Mouse (Mus musculus) frontal cortex, postnatal 14 days (tissue): ENCODE measurements at regions not wholly inside any gene's neighbourhood (a gene's known extent, or its start where the extent isn't known, plus 50 kb on each side); places are given as distances from the start of the nearest gene placed in this dataset.
A peak's percentile ranks its signal among the peaks of the same experiment; 100 is the strongest.

Experiments
- DNase-seq, 2 experiments: peaks; one replicate each; pipeline ENCODE4 v3.0.0; 2022; ENCODE audit warnings: low spot score in 2 of 2

DNA sequence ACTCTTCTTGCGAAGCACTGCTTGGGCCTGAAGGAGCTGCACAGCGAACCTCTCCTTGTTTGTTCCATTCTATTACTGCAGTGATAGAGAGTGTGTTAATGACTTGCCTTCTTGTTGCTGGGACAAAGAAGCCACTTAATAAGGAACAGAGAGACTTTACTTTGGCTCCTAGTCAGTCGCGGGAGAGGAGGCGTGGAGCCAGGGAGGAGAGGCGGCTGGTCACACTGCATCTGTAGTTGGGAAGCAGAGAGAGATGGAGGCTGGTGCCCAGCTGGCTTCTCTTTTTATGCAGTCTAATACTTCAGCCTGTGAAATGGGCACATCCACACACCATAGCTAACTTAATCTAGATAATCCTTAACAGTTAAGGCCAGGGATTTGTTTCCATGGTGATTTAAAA lies 159.4 kb upstream of the Kcnab2 start:
- no peak for DNase-seq

DNA sequence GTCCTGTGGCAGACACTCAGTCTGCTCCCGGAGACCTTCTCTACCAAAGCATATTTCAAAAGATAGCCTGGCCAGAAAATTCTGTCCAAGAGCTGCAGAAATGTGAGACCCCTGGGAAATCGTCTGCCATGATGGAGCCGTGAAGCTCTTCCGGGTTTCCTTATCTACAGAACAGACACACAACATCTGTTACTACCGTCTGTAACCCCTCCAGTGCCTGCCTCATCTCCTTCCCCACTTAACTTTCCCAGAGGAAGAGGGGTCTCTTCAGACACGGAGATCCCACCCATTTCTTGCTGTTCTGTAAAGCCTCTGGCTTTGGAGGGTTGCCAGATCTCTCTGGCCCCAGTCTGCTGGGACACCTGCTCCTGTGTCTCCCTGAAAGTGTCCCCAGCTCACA lies 156.2 kb upstream of the Kcnab2 start:
- no peak for DNase-seq

DNA sequence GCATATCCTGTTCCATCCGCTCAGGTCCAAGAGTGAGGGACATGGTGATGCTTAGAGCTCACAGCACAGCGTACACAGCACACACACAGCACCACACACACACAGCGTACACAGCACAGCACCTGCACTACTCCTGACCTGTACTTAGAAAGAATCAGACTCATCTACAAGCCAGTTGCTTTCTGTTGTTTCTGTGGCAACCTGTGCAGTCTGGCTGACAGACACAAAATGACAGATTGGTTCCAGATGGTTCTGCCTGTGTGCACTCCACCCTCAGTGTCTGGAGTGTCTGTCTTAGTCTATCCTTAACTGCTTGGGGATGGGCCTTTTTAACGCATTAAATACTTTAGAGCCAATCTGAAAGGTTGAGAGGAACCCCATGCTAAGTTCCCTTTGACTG lies 150.4 kb upstream of the Kcnab2 start:
- DNase-seq, result no peak

DNA sequence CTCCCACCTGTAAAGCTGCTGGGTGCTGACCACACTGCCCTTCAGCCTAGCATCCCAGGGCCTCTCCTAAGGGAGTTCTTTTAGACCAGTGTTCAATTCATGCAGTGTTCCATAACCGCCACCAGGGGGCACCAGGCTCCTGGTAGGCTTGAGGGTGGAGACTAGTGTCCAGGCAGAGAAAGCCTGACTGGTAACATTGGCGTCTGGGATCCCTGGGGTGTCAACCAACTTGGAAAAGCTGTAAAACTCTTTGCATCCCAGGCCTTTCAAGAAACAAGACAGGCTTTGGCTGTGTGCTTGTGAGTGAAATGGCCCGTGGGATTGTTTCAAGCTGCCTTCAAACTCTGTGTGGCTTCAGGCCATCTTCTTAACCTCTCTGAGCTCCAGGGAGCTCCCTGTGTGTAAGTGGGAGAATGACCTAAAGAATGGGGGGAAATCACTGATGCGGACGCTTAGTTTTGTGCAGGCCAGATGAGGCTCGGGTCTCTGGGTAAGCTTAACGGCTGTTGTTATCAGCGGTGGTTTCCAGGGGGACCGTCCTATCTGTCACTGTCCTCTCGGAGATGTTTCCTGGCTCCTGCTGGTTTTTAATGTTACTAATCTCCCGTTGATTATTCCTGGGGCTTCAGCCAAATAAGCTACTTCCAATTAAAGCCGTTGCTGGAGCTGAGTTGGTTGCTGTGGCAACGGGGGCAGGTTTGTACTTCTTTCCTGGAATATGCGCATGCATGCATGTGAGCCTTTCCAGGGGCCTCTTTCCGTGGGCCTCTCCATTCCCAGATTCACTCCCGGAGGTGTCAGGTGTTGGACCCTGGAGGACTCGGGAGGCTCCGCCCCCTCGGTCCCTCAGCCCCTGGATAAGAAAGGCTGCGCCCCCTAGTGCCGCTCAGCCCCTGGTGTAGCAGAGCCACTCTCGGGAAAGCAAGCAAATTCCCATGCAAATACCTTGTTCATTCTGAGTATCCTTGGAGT lies 147.6 kb upstream of the Kcnab2 start:
- peak; percentile 67 to 68 for DNase-seq

DNA sequence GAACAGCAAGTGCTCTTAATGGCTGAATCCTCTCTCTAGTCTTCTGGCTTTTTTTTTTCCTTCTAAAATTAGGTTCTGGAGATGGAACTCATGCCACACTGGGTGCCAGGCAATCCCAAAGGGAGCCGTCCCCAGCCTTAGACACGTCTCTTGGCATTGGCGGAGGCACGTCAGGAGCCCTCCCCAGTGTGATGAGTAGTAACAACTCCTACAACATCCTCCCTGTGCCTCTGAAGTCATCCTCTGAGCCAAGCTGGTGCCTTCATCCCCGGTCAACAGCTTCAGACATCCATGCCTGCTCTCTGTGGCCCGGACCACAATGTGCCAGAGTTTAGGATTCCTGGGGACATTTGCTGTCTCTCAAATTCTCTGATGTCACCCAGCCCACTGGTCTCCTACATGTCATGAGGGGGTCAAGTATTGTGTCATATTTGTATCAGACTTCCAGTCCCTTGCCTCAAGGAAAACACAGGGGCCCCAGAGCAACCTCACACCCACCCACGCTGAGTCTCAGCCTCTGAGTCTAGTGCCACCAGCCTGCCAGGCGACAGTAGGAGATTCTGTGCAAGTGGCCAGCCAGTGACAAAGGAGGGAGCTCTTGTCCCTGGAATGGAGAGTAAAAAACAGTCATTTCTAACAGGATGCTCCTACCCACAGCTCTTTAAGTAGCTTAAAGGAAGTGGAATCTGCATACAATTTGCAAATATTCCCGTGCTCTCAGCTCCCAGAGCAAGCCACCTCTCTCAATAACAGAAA lies 144.5 kb upstream of the Kcnab2 start:
- peak in 1 of 2 experiments; percentile 31 for DNase-seq

DNA sequence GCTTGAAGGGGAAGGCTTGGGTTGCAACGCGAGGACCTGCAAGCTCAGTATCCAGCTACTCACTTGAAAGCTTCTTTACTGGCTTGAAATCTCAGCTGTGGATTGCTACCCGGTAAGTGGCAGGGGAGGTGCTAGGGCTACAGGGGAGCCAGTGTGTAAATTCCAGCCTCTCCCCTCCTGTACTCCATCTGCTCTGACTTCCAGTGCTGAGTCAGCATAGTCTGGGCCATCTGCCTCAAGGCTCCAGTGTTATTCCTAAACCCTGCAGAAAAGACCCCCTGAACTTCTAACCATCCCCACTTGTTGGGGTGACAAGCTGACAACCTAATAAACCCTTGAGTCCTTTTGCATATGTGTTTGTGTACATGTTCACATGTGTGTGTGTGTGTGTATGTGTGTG lies 140.0 kb upstream of the Kcnab2 start:
- no peak for DNase-seq

DNA sequence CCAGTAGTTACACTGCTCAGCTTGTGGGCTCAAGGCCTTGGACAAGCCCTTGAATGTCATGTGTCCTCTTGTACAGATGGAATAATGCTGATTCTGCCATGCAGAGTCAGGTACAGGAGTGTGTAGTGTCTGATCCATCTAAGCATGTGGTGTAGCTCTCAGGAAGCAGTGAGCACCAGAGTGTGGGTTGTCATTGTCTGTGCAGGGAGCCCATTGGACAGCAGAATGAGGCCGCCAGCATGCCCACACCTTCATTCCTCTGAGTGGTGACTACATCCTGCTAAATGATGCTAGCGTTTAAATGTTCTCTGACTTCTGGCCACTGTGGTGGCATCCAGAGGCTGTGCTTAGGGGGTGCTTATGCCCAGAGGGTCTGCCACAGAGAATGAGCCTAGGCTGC lies 137.5 kb upstream of the Kcnab2 start:
- no peak for DNase-seq

DNA sequence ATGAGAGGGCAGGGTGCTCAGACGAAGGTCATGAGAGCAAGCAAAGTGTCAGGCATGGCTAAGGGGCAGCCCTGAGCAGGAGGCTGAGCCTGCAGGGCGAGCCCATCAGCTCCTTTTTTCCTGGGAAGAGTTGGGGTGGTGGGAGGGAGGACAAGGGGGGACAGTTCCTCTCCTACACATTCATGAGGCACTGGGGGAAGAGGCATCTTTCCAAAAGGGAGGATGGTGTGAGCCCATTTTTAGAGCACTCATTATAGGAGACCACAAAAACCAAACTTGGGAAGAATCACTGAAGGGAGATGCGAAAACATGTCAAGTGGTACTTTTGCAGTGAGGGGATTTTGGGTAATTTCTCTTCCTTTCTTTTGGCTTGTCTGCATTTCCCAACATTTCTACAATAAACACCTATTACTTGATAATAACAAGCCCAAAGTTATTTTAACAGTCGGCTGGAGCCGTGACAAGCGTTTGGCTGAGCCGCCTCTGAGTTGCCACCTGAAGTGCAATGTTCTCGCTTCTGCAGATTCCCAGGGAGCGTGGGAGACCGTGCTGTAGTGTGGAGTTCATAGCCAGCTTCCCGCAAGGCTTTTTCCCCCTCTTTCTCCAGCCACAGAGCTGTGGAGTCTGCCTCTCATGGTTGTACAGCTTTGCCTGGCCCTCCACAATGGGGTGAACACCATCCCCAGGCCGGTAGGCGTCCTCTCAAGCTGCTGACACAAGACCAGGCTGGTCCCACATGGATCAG lies 136.9 kb upstream of the Kcnab2 start:
- DNase-seq, result peak; percentile 58 to 64
